Mouse (Mus musculus) ZHBTc4 (cell line): ENCODE measurements around the gene Disp2.

Source experiments
- DNase-seq: peaks from one replicate; pipeline ENCODE4 v3.0.0-alpha.2; 2011; ENCODE audit warnings: low read depth, low spot score

Disp2 gene

DNA sequence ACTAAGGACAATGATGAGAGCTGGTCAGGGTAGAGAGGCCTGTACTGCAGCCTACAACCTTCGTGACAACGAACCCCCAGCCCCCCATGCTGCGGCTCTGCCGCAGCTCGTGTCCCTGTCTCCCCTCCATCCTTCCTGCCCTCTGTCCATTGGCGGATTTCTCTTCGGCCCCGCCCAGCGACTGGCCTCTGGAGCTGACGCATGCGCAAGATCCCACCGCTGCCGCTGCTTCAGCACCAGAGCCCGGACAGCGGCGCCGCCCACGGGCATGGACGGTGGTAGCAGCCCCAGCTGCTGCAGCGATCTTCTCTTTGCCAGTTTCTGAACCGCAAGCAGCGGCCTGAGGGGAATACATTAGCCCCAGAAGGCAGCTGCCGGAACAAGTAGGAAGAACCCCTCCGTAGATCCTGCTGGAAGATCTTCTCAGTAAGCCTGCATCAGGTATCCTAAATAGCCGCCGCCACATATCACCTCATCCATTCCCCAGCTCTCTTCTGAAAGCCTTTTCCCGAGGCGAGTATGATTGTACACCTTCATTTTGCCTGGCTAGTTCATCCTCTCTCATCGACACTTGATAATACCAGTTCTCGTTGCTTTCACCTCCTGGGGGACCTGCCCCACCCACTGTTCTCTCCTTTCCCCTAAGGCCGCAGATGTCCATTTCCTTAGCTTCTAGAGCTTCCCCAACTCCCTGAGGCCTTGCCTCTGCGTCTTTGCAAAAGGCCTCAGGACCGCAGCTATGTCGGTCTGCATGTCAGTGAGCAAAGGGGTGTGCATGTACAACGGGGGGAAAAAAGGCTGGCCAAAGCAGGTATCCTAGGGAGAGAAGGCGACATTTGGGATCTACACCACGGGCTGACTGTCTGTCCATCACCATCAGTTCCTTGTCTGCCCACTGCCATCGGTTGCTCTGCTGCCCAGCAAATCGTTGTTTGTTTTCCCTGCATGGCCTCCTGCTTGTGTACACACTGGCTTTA lies at the start of gene Disp2:
Disp2 (plus strand) TSS at position 216 of the 977 bp plus-strand sequence.
- DNase-seq = peak; percentile 91

- no peak for DNase-seq
These were observed 49.5 kb upstream of the Disp2 start for GRCm38 (mm10) chr2:118729816-118730621.

- DNase-seq = peak; percentile 42
These were observed 49.0 kb upstream of the Disp2 start for GRCm38 (mm10) chr2:118730622-118730915.

- DNase-seq = no peak
These were observed 47.5 kb upstream of the Disp2 start for GRCm38 (mm10) chr2:118731981-118732380.

DNA sequence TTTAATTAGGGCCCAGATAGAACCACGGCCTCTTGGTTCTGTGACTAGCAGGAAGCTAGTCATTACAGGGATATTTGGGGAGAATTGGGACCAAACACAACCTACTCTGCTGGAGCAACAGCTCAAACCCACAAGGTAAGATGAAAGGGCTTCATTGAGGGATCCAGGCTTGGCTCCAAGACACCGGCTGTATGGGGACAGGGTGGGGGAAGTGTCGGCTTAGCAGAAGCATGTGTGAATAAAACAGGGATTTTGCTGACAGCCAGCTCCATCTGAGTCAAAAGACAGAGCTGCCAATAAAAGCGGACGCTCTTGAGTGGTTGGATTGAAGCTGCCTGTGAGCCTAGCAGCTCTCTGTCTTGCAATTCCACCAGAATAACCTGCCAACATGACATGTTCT lies 46.2 kb upstream of the Disp2 start:
- no peak for DNase-seq

DNA sequence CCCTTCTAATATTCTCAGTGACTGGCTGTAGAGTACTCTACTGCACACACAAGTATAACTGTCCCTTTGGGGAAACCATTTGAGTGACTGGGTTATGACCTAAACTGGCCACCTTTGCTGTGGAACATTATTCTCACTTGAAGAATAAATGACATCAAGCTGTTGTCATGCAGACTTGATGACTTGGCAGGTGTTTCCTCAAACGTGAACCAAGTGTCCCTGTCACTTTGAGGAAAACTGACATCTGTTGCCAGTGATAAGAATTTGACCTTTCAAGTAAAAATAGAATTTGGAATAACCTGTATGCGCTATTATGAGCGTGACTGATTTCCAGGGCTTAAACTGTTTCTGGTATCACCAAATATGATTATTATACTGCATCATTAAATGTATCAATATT lies 39.2 kb upstream of the Disp2 start:
- no peak for DNase-seq

DNA sequence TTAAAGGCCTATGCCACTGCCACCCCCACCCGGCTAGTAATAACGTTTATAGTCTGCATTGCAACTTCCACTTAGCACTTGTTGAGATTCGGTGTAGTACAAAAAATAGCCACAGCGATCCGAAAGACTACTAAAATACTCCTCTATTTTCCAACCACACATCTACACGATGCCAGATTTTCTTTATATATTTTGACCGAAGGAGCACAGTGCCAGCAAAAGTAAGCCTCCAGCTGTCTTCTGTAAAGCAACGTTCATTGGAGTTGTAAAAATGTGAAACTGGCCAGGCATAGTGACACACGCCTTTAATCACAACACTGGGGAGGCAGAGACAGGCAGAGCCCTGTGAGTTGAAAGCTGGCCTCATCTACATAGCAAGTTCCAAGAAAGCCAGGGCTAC lies 38.3 kb upstream of the Disp2 start:
- DNase-seq = no peak

- DNase-seq = peak; percentile 74
These were observed 36.1 kb upstream of the Disp2 start for GRCm38 (mm10) chr2:118743261-118743943.

GRCm38 (mm10) chr2:118744621-118745020 lies 34.9 kb upstream of the Disp2 start:
- no peak for DNase-seq

DNA sequence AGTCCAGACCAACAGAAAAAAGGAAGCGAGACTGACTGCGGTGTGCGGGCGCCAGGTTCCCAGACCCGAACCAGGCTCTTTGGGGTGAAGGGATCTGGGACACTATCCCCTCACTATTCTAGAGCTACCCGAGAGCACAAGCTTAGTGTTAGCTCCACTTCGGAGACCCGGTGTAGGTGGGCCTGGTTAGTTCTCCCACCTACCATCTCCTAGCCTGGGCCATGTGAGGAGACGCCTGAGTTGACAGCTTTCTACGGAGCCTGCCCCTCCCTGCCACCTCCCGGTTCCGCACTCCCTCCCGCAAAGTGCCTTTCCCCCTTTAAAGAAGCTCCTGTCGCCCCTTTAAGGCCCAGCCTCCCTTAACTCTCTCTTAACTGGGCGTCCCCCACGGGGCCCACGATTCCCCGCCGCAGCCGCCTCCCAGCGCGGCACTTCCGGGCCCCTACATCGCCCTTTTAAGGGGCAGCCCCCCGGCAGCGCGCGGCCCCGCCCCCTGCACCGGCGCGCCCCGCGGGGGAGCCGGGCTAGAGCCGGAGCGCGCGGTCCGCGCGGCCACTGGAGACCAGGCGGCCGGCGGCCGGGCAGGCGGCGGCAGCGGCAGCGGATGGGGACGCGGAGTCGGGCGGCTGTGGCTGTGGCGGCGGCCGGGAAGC lies 34.2 kb upstream of the Disp2 start, which contains the start of gene Inafm2:
Inafm2 (plus strand) TSS at position 527 of the 653 bp plus-strand sequence.
- peak; percentile 84 for DNase-seq

GRCm38 (mm10) chr2:118745915-118746901 lies 33.3 kb upstream of the Disp2 start:
- peak; percentile 46 for DNase-seq

DNA sequence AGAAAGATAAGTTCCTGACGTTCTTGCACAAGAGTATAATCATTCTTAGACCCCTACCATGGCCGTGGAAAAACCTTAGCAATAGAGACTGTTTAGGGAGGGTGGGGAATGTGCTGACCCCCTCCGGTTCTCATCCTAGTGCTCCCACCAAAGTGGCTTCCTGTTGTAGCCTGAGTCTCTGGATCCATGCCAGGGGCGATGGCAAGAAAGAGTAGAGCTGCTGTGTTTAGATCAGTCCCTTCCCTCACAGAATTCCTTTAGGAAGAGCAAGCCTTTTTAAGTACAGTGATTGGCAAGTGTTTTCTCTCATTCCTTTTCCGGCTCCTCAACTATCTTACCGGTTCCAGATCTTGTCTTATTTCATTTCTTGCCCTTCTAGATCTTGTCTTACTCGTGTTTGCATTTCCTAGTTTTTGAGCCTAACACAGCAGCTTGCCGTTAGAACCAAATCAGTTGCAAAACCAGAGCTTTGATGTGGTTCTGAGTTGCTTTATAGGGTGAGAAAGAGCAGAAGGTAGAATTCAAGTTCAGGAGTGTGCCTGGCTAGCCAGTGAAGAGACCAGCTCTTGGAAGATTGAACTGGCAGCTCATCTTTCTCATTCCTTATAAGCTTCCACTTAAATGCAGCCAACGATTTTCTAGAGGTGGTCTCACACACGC lies 32.1 kb upstream of the Disp2 start:
- no peak for DNase-seq

- DNase-seq = peak; percentile 29
These were observed 30.1 kb upstream of the Disp2 start for GRCm38 (mm10) chr2:118749341-118749884.

DNA sequence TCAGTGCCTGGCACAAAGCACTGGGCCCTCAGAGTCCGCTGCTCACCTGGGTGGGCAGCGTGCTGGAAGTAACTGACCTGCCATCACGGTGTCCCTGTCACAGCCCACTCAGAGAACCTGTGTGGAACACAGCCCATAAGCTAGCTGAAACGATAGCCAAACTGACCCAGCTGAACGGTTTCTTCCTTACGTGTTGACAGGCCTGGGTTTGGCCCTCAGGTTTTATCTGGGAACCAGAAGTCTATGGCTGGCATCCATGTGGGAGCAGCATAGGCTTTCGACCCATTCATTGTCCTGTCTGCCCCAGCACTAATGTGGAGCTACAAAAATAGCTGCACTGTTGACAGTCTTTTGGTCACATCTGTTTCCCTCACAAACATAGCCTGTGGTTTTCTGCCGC lies 29.0 kb upstream of the Disp2 start:
- DNase-seq = no peak

DNA sequence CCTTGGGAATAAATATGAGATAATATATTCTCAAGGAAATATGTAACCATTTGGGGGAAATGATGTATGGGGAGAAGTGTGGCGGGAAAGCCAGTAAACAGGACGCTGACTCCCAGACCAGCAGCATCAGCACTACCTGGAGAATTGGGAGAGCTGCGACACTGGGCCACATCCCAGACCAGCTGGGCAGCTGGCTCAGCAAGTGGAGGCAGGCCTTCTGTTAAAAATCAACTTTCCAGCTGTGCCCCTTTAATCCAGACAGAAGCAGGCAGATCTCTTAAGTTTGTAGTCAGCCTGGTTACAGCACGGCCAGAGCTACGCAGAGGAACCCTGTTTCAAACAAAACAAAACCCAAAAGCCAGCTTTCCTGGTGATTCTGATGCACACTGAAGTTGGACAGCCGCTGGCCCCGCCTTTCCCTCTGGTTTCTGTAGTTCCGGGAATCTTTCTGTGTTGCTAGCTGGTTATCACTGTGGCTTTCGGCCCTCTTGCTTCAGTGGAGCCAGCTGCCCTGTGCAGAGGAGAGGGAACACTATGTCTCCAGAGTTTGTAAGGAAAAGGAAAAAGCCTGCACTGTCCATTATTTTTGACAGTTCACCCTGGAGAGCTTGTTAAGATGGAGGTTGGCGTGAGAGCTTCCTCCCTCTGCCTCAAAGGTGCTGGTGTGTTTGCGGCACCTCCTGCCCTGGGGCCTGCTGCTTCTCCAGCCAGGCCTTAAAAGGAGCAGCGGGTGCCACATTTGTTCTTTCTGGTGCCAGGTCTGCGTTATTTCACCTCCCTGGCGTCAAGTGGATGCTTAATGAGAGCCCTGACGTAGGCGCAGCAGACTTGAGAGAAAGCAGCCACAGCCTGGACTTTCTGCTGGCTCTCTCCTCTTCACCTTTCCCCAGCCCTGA lies 27.4 kb upstream of the Disp2 start:
- no peak for DNase-seq

DNA sequence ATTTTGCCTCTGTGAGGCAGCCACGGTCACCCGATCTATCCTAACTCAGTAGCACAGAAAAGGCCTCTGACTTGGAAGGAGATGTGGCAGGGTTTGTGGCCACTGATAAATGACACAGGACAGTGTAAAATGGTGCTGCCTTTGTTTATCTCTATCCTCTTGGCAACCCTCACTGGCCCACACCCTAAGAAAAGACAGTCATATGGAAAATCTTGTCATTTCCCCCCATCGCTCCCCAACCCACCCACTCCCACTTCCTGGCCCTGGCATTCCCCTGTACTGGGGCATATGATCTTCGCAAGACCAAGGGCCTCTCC lies 26.8 kb upstream of the Disp2 start:
- DNase-seq = no peak

DNA sequence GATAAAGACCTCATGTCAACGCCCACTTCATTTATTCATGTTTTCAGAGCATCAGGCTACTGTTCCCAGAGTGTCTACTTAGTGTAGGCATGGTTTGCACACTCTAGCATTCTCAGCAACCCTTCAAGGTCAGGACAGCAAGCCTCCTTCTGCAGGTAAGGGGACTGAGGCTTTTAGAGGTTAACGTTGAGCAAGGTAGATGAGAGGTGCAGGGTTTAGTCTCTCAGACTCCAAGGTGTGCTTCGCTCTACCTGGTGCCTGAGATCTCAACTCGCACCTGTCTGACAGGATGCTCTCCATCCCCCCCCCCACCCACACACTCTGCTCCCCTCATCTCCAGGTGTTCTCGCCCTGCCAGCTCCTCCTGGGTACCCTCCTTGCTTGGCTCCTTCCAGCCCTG lies 25.4 kb upstream of the Disp2 start:
- no peak for DNase-seq

GRCm38 (mm10) chr2:118755407-118755806 lies 24.1 kb upstream of the Disp2 start:
- no peak for DNase-seq

- DNase-seq = no peak
These were observed 23.4 kb upstream of the Disp2 start for GRCm38 (mm10) chr2:118756103-118756502.
